Mouse (Mus musculus) E14TG2a.4 (cell line): Measurements from ENCODE around the gene Chrm1.
A peak's percentile ranks its signal among the peaks of the same experiment; 100 is the strongest.

Experiments
- H3K27me3 ChIP-seq: 2 replicates; pipeline ENCODE4 v1.6.1; 2014; ENCODE audit warnings: low read length, control low read depth; ENCODE audit not compliant: insufficient read depth
- H3K36me3 ChIP-seq: 2 replicates; pipeline ENCODE4 v1.6.1; 2014; ENCODE audit warnings: low read length, control low read depth; ENCODE audit not compliant: insufficient read depth
- H3K4me1 ChIP-seq: replicated peaks from 2 replicates; pipeline ENCODE4 v1.6.1; 2014; ENCODE audit warnings: low read depth, low read length, control low read depth
- H3K4me3 ChIP-seq: replicated peaks from 2 replicates; pipeline ENCODE4 v1.5.1; 2014; ENCODE audit warnings: mild to moderate bottlenecking, low read length
- H3K9me3 ChIP-seq: 2 replicates; pipeline ENCODE4 v1.6.1; 2014; ENCODE audit warnings: low read length, control low read depth
- CTCF ChIP-seq: conservative IDR thresholded peaks from 2 replicates; pipeline ENCODE4 v1.5.1; 2014; ENCODE audit warnings: low read length
- NANOG ChIP-seq: IDR thresholded peaks from 2 replicates; pipeline ENCODE4 v1.6.1; 2014; ENCODE audit warnings: borderline replicate concordance, low read length, mixed read lengths
- POU5F1 ChIP-seq: IDR thresholded peaks from 2 replicates; pipeline ENCODE4 v1.6.1; 2014; ENCODE audit warnings: low read length, borderline replicate concordance

The Chrm1 gene

DNA sequence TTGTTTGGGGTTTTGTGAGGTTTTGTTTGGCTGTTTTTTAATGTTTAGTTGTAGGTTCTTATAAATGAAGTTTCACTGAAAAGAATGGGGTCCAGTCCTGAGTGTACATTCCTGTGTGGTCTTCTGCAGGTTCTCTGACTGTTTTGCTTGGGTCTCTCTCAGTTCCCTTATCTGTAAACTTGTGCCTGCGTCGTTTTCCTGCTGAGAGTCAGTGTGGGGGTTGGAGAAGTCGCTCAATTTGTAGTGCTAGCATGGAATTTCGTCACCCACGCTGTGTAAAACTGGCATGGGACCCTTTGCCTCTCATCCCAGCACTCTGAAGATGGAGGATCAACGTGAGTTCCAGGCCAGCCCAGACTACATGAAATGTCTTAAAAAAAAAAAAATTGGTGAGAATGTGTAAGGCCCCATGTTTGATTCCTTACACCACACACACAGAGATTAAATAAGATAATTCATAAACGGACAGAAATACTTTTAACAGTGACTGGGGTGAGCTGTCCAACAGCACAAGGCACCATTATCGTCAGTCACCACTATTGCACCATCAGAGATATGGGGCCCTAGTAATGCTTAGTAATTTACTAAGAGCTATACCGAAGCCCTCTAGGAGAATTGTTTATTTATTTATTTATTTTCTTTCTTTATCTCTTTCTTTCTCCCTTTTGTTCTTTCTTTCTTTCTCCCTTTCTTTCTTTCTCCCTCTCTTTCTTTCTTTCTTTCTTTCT is 9.9 kb downstream of the Chrm1 start:
- Histone ChIP-seq H3K36me3 (no peaks in the 10 kb centered on the region), H3K4me1 (peaks cover 12% of the 10 kb centered on the region), H3K9me3 (no peaks in the 10 kb centered on the region), H3K4me3 (no peak overlapping the region), H3K27me3 (peaks cover 15% of the 10 kb centered on the region)
- TF ChIP-seq POU5F1, result no peak
- TF ChIP-seq NANOG, result no peak
- no peak for TF ChIP-seq CTCF

DNA sequence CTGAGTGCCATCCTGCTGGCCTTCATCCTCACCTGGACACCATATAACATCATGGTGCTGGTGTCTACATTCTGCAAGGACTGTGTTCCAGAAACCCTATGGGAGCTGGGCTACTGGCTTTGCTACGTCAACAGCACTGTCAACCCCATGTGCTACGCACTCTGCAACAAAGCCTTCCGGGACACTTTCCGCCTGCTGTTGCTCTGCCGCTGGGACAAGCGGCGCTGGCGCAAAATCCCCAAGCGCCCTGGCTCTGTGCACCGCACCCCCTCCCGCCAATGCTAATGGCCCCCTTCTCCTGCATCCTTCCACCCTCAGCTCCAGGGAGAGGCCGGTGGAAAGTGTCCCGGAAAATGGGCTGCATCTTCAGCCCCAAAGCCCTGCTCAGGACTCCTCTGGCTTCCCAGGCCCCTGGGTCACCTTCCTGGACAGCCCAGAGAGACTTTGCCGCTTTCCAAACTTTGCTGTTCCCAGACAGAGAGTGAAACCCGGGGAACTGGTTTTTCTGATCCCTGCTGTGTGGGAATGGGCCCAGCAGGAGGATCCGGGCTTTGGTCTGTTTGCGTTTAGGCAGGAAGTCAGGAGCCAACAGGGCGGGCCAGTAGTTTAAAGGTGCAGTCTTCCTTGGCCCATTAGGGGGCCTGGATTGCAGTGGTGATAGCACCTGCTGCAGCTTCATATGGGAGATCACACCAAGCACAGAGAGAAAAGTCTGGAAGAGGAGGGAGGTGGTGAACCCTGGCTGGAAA is 15.6 kb downstream of the Chrm1 start:
- no peaks in the 10 kb centered on the region for H3K9me3 ChIP-seq
- peaks cover 52% of the 10 kb centered on the region for H3K4me1 ChIP-seq
- no peaks in the 10 kb centered on the region for H3K36me3 ChIP-seq
- H3K27me3 ChIP-seq, result peaks cover 18% of the 10 kb centered on the region
- H3K4me3 ChIP-seq, result peak overlapping the region; percentile 69
- TF ChIP-seq CTCF, result 0 out of 2 replicates have a peak, but pooled peaks have one; percentile 8
- no peak for TF ChIP-seq NANOG
- TF ChIP-seq POU5F1, result no peak

GRCm38 (mm10) chr19:8681633-8682362 is 18.2 kb downstream of the Chrm1 start:
- Histone ChIP-seq H3K36me3 (no peaks in the 10 kb centered on the region), H3K27me3 (peaks cover 12% of the 10 kb centered on the region), H3K4me1 (peaks cover 52% of the 10 kb centered on the region), H3K4me3 (no peak overlapping the region), H3K9me3 (no peaks in the 10 kb centered on the region)
- TF ChIP-seq NANOG (no peak), CTCF (peak; percentile 41)

- TF ChIP-seq CTCF (peak; percentile 92), POU5F1 (no peak), NANOG (no peak)
Observed at GRCm38 (mm10) chr19:8682996-8683395, 19.4 kb downstream of the Chrm1 start.

DNA sequence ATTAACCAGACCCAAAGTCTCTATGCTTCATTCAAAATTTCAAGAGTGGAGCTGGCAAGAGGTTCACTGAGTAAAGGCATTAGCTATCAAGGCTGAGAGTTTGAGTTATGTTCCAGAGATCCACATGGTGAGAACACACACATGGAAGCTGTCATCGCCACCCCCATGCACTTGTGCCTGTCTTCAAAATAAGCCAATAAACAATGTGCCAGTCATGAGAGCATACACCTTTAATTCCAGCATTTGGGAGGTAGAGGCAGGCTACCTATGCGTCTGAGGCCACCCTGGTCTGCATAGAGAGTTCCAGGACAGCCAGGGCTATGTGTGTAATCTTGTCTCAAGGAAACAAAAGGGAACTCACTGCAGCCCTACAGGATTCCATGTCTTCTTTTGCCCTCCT is 20.0 kb downstream of the Chrm1 start:
- Histone ChIP-seq H3K4me3 (no peak overlapping the region), H3K27me3 (peaks cover 2% of the 10 kb centered on the region; the same call in 1 of the 2 replicates), H3K9me3 (no peaks in the 10 kb centered on the region), H3K36me3 (no peaks in the 10 kb centered on the region), H3K4me1 (peaks cover 39% of the 10 kb centered on the region)
- no peak for TF ChIP-seq POU5F1
- no peak for TF ChIP-seq CTCF
- TF ChIP-seq NANOG, result no peak

More at GRCm38 (mm10) chr19:8682996-8683395, 19.4 kb downstream of the Chrm1 start:
- Histone ChIP-seq H3K4me1 (peaks cover 45% of the 10 kb centered on the region), H3K9me3 (no peaks in the 10 kb centered on the region), H3K4me3 (no peak overlapping the region), H3K36me3 (no peaks in the 10 kb centered on the region), H3K27me3 (peaks cover 9% of the 10 kb centered on the region; the same call in 1 of the 2 replicates)

DNA sequence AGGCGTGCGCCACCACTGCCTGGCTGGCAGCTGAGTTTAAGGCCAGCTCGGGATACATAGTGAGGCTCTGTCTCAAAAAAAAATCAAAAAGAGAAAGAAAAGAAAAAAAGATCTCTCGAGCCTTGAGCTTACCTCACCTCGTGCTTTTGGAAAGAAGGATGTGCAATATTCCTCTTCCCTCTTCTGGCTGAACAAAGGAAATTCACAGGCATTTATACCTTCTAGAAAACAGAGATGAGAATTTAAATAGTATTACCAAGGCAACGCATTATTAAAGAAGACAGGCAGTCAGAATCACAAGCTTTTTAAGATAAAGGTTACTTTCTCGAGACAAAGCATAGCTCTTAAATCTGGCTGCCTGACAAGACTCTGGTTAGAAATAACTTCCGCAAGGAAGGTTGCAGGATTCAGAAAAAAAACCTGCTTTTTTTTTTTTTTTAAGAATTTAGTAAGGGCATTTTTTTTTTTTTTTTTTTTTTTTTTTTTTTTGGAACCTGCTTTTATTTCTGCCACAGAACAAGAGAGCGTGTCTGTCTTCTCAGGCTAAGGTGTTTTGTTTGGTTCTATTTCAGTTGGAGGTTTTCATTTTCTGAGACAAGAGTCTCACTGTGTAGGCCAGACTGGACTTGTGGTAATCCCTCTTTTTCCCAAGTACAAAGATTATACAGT is 28.4 kb downstream of the Chrm1 start:
- Histone ChIP-seq H3K27me3 (no peaks in the 10 kb centered on the region), H3K9me3 (no peaks in the 10 kb centered on the region), H3K4me1 (peaks cover 67% of the 10 kb centered on the region), H3K4me3 (no peak overlapping the region), H3K36me3 (no peaks in the 10 kb centered on the region)
- no peak for TF ChIP-seq NANOG
- TF ChIP-seq CTCF, result no peak

DNA sequence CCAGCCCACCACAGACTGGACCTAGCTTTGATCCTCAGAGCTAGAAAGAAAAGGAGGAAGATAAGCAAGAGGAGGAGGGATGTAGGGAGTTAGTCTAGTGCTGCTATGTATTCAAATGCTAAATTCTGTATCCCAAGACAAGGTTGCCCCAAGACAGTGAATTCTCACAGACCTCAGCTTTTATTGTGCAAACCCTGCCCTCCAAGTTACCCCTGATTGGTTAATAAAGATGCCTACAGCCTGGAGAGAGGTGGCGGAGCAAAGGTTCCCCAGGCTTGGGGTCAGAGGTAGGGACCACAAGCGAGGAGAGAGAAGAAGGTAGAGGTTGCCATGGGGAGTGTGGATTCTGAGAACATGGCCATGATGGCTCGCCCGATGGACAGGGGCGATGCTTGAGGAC is 29.2 kb downstream of the Chrm1 start:
- Histone ChIP-seq H3K9me3 (no peaks in the 10 kb centered on the region), H3K4me3 (no peak overlapping the region; the same call in 1 of the 2 replicates), H3K27me3 (no peaks in the 10 kb centered on the region), H3K36me3 (no peaks in the 10 kb centered on the region), H3K4me1 (peaks cover 69% of the 10 kb centered on the region)
- no peak for TF ChIP-seq CTCF
- no peak for TF ChIP-seq POU5F1
- TF ChIP-seq NANOG, result no peak

DNA sequence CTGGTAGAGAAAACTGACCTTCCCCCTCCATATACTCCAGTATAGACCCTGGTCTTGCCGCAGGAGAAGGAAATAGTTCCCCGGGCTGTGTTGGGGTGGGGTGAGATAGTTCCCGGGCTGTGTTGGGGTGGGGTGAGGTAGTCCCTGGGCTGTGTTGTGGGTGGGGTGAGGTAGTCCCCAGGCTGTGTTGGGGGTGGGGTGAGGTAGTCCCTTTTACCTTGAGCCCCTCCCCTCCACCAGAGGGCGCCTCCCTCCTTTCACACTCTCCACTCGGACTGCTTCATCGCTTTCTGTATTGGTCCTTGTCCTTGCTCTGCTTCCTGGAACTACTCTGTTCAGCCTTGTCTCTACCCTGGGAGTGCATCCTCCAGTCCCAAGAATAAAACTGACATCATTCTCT is 31.7 kb downstream of the Chrm1 start:
- H3K36me3 ChIP-seq, result no peaks in the 10 kb centered on the region
- H3K4me1 ChIP-seq, result peaks cover 80% of the 10 kb centered on the region
- no peaks in the 10 kb centered on the region for H3K27me3 ChIP-seq
- H3K9me3 ChIP-seq, result no peaks in the 10 kb centered on the region
- H3K4me3 ChIP-seq, result peak overlapping the region; percentile 37
- TF ChIP-seq POU5F1 (no peak), CTCF (peak; percentile 53)
